Mouse (Mus musculus) lung, postnatal 0 days (tissue): ENCODE measurements at regions not wholly inside any gene's neighbourhood (a gene's known extent, or its start where the extent isn't known, plus 50 kb on each side); places are given as distances from the start of the nearest gene placed in this dataset.

Source experiments
- ATAC-seq: fragments of 200-750 bp; cut with Nextera tagmentation; 2 replicates; pipeline ENCODE4 v1.8.0; 2017; ENCODE audit warnings: moderate library complexity
- DNase-seq: peaks from one replicate; pipeline ENCODE4 v3.0.0-alpha.2; 2016; ENCODE audit warnings: low spot score
- H3K27ac ChIP-seq: fragments of 300-500 bp; sonication (generic); 2 replicates; pipeline ENCODE4 v1.5.1; 2014; ENCODE audit warnings: antibody characterized with exemption, mild to moderate bottlenecking, low read length, mixed read lengths
- H3K27me3 ChIP-seq: fragments of 300-500 bp; sonication (generic); replicated peaks from 2 replicates; pipeline ENCODE4 v1.6.1; 2014; ENCODE audit warnings: low read length, mixed read lengths; ENCODE audit not compliant: insufficient read depth
- H3K36me3 ChIP-seq: fragments of 300-500 bp; sonication (generic); 2 replicates; pipeline ENCODE4 v1.6.1; 2014; ENCODE audit warnings: low read length, mixed read lengths; ENCODE audit not compliant: insufficient read depth
- H3K4me1 ChIP-seq: fragments of 300-500 bp; sonication (generic); 2 replicates; pipeline ENCODE4 v1.6.1; 2014; ENCODE audit warnings: antibody characterized with exemption, low read depth, low read length, mixed read lengths; ENCODE audit not compliant: insufficient read depth
- H3K4me2 ChIP-seq: fragments of 300-500 bp; sonication (generic); replicated peaks from 2 replicates; pipeline ENCODE4 v1.6.1; 2014; ENCODE audit warnings: low read depth, mild to moderate bottlenecking, low read length, moderate library complexity, mixed read lengths
- H3K4me3 ChIP-seq: fragments of 300-500 bp; sonication (generic); 2 replicates; pipeline ENCODE4 v1.5.1; 2014; ENCODE audit warnings: low read depth, low read length
- H3K9ac ChIP-seq: fragments of 300-500 bp; sonication (generic); replicated peaks from 2 replicates; pipeline ENCODE4 v1.6.1; 2014; ENCODE audit warnings: low read depth, mild to moderate bottlenecking
- H3K9me3 ChIP-seq: fragments of 300-500 bp; sonication (generic); 2 replicates; pipeline ENCODE4 v1.6.1; 2016; ENCODE audit warnings: low read length, mixed read lengths
- CTCF ChIP-seq: IDR thresholded peaks from 2 replicates; pipeline ENCODE4 v1.5.1; 2016; ENCODE audit warnings: antibody characterized with exemption, mild to moderate bottlenecking
- EP300 ChIP-seq: IDR thresholded peaks from 2 replicates; pipeline ENCODE4 v1.6.1; 2016; ENCODE audit warnings: antibody characterized with exemption, mild to moderate bottlenecking, control low read depth
- WGBS: fragments of 180-500 bp; shearing (Covaris S2); extraction: QIAGEN DNeasy Blood & Tissue Kit; methylation state at CpG from one replicate; pipeline ENCODE4 v1.1.7; 2014; 5-methylcytosine and 5-hydroxymethylcytosine counted together

GRCm38 (mm10) chr11:111260691-111261383 is 194.9 kb downstream of the Kcnj2 start:
- no peak overlapping the region for H3K4me2 ChIP-seq
- TF ChIP-seq EP300, result no peak
- TF ChIP-seq CTCF, result no peak
- no peak overlapping the region for H3K27ac ChIP-seq
- ATAC-seq, result no peak
- no peaks in the 10 kb centered on the region for H3K36me3 ChIP-seq
- no peaks in the 10 kb centered on the region for H3K4me1 ChIP-seq
- H3K9me3 ChIP-seq, result no peaks in the 10 kb centered on the region
- no peak for DNase-seq
- H3K27me3 ChIP-seq, result no peaks in the 10 kb centered on the region
- no peak overlapping the region for H3K9ac ChIP-seq
- H3K4me3 ChIP-seq, result no peak overlapping the region
- 81% methylated on average over 11 of the region's 11 CpGs for WGBS

GRCm38 (mm10) chr11:111273651-111274050 is 207.7 kb downstream of the Kcnj2 start:
- TF ChIP-seq EP300 (no peak), CTCF (no peak)
- H3K27me3 ChIP-seq, result no peaks in the 10 kb centered on the region

GRCm38 (mm10) chr11:111280769-111281168 is 214.8 kb downstream of the Kcnj2 start:
- H3K4me1 ChIP-seq, result no peaks in the 10 kb centered on the region
- WGBS, result 39% methylated on average over 2 of the region's 2 CpGs

More at GRCm38 (mm10) chr11:111273651-111274050, 207.7 kb downstream of the Kcnj2 start:
- H3K4me1 ChIP-seq, result no peaks in the 10 kb centered on the region
- DNase-seq (no peak), ATAC-seq (no peak)
- no peak overlapping the region for H3K4me2 ChIP-seq
- no peak overlapping the region for H3K9ac ChIP-seq
- no peaks in the 10 kb centered on the region for H3K9me3 ChIP-seq
- no peak overlapping the region for H3K27ac ChIP-seq
- H3K36me3 ChIP-seq, result no peaks in the 10 kb centered on the region
- no peak overlapping the region for H3K4me3 ChIP-seq

GRCm38 (mm10) chr11:111281237-111282160 is 215.5 kb downstream of the Kcnj2 start:
- no peaks in the 10 kb centered on the region for H3K9me3 ChIP-seq
- DNase-seq (no peak), ATAC-seq (no peak)
- H3K36me3 ChIP-seq, result no peaks in the 10 kb centered on the region
- no peak overlapping the region for H3K4me3 ChIP-seq
- WGBS, result 58% methylated on average over 7 of the region's 7 CpGs
- H3K27ac ChIP-seq, result no peak overlapping the region
- TF ChIP-seq EP300 (no peak), CTCF (no peak)
- H3K27me3 ChIP-seq, result no peaks in the 10 kb centered on the region
- no peak overlapping the region for H3K9ac ChIP-seq
- H3K4me2 ChIP-seq, result no peak overlapping the region
- no peaks in the 10 kb centered on the region for H3K4me1 ChIP-seq

More at GRCm38 (mm10) chr11:111280769-111281168, 214.8 kb downstream of the Kcnj2 start:
- Histone ChIP-seq H3K36me3 (no peaks in the 10 kb centered on the region), H3K27me3 (no peaks in the 10 kb centered on the region), H3K27ac (no peak overlapping the region), H3K9me3 (no peaks in the 10 kb centered on the region), H3K9ac (no peak overlapping the region), H3K4me2 (no peak overlapping the region), H3K4me3 (no peak overlapping the region)
- ATAC-seq (no peak), DNase-seq (no peak)
- no peak for TF ChIP-seq CTCF
- no peak for TF ChIP-seq EP300

- WGBS, result 66% methylated on average over 2 of the region's 2 CpGs
- H3K9me3 ChIP-seq, result no peaks in the 10 kb centered on the region
- no peak for ATAC-seq
Measured at GRCm38 (mm10) chr11:111282283-111282682, 216.3 kb downstream of the Kcnj2 start.

GRCm38 (mm10) chr11:111290537-111290936 is 224.6 kb downstream of the Kcnj2 start:
- Histone ChIP-seq H3K27ac (no peak overlapping the region), H3K4me2 (no peak overlapping the region), H3K4me1 (no peaks in the 10 kb centered on the region), H3K9me3 (no peaks in the 10 kb centered on the region), H3K36me3 (no peaks in the 10 kb centered on the region), H3K4me3 (no peak overlapping the region), H3K27me3 (no peaks in the 10 kb centered on the region), H3K9ac (no peak overlapping the region)
- ATAC-seq (no peak), DNase-seq (peak; percentile 53)
- TF ChIP-seq EP300 (0 out of 2 replicates have a peak, but pooled peaks have one; percentile 18), CTCF (no peak)

More at GRCm38 (mm10) chr11:111282283-111282682, 216.3 kb downstream of the Kcnj2 start:
- Histone ChIP-seq H3K27me3 (no peaks in the 10 kb centered on the region), H3K9ac (no peak overlapping the region), H3K4me3 (no peak overlapping the region), H3K4me2 (no peak overlapping the region), H3K36me3 (no peaks in the 10 kb centered on the region), H3K27ac (no peak overlapping the region), H3K4me1 (no peaks in the 10 kb centered on the region)
- TF ChIP-seq CTCF (no peak), EP300 (no peak)
- no peak for DNase-seq
